Mouse (Mus musculus) hindbrain, embryonic 12.5 days (tissue): ENCODE data around the gene Fam186b. TPM values are rescaled to one million over a fixed set of nuclear protein-coding genes. Genes with fewer than 3 reads are reported as not detected.

Source experiments
- ATAC-seq: fragments of 200-750 bp; cut with Nextera tagmentation; 2 replicates; pipeline ENCODE4 v1.8.0; 2017; ENCODE audit warnings: moderate TSS enrichment; ENCODE audit not compliant: low FRiP score
- H3K27ac ChIP-seq: fragments of 300-500 bp; sonication (generic); 2 replicates; pipeline ENCODE4 v1.5.1; 2016; ENCODE audit warnings: mild to moderate bottlenecking
- H3K27me3 ChIP-seq: fragments of 300-500 bp; sonication (generic); 2 replicates; pipeline ENCODE4 v1.6.1; 2016; ENCODE audit warnings: mild to moderate bottlenecking
- H3K36me3 ChIP-seq: fragments of 300-500 bp; sonication (generic); 2 replicates; pipeline ENCODE4 v1.6.1; 2016; ENCODE audit warnings: mild to moderate bottlenecking
- H3K4me1 ChIP-seq: fragments of 300-500 bp; sonication (generic); 2 replicates; pipeline ENCODE4 v1.6.1; 2016
- H3K4me2 ChIP-seq: fragments of 300-500 bp; sonication (generic); replicated peaks from 2 replicates; pipeline ENCODE4 v1.6.1; 2016; ENCODE audit warnings: mild to moderate bottlenecking
- H3K4me3 ChIP-seq: fragments of 300-500 bp; sonication (generic); 2 replicates; pipeline ENCODE4 v1.5.1; 2016; ENCODE audit warnings: mild to moderate bottlenecking
- H3K9ac ChIP-seq: fragments of 300-500 bp; sonication (generic); 2 replicates; pipeline ENCODE4 v1.6.1; 2016; ENCODE audit warnings: mild to moderate bottlenecking, moderate library complexity
- H3K9me3 ChIP-seq: fragments of 300-500 bp; sonication (generic); replicated peaks from 2 replicates; pipeline ENCODE4 v1.6.1; 2016; ENCODE audit warnings: mild to moderate bottlenecking
- WGBS: fragments of 180-500 bp; shearing (Covaris S2); methylation state at CpG from one replicate; pipeline ENCODE4 v1.1.7; 2016; 5-methylcytosine and 5-hydroxymethylcytosine counted together
- polyA plus RNA-seq: library from polyadenylated mRNA; unstranded; fragments of >200 nt; fragmentation: Nextera tagmentation; extraction: Ambion mirVana; gene quantifications from 2 replicates; pipeline ENCODE4 v1.2.1, GENCODE M21; 2016

Fam186b gene
- 0.10 and 0.22 TPM in 2 replicates for polyA plus RNA-seq

DNA sequence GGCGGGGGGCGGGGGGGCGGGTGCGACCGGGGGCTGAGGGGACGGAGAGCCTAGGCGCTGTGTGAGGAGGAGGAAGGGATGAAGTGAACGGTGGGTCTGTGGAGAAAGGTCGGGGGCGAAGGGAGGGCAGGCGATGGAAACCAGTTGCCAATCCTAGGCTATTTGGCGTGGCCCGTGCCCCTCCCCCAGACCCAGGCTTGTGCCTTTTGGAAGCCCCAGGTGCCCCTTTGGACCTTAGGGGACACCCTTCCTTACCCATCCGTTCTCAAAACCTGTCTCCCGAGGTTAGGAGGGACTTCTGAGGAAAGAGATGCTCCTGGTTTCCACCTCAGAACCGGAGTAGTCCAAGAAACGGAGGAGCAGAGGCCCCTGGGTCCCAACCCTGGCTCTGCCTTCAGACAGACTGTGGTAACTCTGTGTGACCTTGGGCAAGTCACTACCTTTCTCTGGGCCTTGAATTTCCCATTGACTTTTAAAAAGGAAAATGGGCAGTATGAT is at the start of gene Fam186b:
Fam186b (minus strand) TSS at position 405 of the 498 bp plus-strand sequence.
- Histone ChIP-seq H3K27me3 (no peaks in the 10 kb centered on the region), H3K4me2 (peak within 1 kb of the TSS; percentile 67)

DNA sequence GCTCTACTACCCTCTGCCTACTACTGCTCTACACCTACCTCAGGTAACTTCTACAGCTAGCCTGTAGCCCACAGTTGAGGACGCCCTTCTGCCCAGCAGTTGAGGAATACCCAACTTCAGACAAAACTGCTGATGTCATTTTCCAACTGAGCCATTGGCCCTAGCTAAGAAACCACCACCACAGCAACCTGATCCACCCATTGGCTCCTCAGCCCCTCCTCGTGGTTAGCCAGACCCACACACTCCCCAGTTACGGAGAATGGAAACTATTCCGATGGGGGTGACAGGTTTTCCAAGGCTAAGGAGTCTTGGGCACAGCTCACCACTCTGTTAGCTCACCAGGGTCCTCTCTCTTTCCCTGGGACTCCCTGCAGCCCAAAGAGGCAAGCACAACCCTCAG is 49.3 kb upstream of the Fam186b start:
- Histone ChIP-seq H3K9ac (no peak overlapping the region), H3K27ac (no peak overlapping the region), H3K27me3 (no peaks in the 10 kb centered on the region), H3K9me3 (no peaks in the 10 kb centered on the region), H3K4me3 (no peak overlapping the region), H3K4me2 (no peak overlapping the region), H3K36me3 (no peaks in the 10 kb centered on the region), H3K4me1 (peaks cover 17% of the 10 kb centered on the region)
- ATAC-seq: no peak
- 84% methylated on average over 4 of the region's 4 CpGs for WGBS

More for the DNA sequence above, at the start of gene Fam186b:
- peak within 1 kb of the TSS; percentile 84 for H3K9ac ChIP-seq
- WGBS: 0% methylated on average over 14 of the region's 17 CpGs
- H3K36me3 ChIP-seq: peaks cover 5% of the 10 kb centered on the region; the same call in 1 of the 2 replicates
- ATAC-seq: peak; percentile 70
- H3K4me3 ChIP-seq: peak within 1 kb of the TSS; percentile 66
- peak within 1 kb of the TSS; percentile 90 for H3K27ac ChIP-seq
- no peaks in the 10 kb centered on the region for H3K9me3 ChIP-seq
- H3K4me1 ChIP-seq: peaks cover 16% of the 10 kb centered on the region

DNA sequence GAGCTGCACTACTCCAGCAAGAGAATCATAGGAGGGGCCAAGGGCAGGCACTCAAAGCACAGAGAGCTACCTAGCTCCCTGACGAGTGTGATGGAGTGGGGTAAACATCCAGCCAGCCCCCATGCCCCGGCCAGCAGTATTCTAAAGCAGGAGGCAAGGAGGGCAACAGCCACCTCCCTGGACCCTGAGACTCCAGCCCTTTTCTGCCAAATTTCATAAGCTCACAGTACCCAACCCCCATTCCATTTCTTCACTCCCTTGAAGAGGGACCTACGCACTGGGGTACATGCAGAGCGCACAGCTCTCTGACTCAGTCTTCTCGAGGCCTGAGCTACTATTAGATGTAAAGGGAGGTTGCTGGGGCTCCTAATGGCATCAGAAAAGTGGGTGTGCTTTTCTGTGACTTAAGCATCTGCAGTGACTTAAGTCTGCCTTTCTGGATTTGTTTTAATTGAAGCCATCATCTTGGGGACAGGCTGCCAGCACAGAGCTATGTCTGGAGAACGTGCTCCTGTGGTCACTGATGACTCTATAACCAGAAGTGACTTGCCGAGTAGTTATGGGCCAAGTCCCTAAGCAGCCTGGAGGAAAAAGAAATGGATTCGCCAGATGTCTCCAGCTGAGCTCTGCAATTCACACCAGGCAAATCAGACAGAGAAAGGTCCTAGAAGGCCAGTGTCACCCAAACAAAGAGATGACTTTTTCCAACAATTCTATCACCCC is 48.6 kb upstream of the Fam186b start:
- Histone ChIP-seq H3K9me3 (no peaks in the 10 kb centered on the region), H3K4me2 (no peak overlapping the region), H3K9ac (0 out of 2 replicates have a peak overlapping the region, but pooled peaks have one; percentile 3), H3K36me3 (no peaks in the 10 kb centered on the region), H3K27ac (0 out of 2 replicates have a peak overlapping the region, but pooled peaks have one; percentile 26), H3K4me1 (peaks cover 21% of the 10 kb centered on the region), H3K27me3 (no peaks in the 10 kb centered on the region), H3K4me3 (no peak overlapping the region)
- no peak for ATAC-seq
- 67% methylated on average over 8 of the region's 8 CpGs for WGBS

DNA sequence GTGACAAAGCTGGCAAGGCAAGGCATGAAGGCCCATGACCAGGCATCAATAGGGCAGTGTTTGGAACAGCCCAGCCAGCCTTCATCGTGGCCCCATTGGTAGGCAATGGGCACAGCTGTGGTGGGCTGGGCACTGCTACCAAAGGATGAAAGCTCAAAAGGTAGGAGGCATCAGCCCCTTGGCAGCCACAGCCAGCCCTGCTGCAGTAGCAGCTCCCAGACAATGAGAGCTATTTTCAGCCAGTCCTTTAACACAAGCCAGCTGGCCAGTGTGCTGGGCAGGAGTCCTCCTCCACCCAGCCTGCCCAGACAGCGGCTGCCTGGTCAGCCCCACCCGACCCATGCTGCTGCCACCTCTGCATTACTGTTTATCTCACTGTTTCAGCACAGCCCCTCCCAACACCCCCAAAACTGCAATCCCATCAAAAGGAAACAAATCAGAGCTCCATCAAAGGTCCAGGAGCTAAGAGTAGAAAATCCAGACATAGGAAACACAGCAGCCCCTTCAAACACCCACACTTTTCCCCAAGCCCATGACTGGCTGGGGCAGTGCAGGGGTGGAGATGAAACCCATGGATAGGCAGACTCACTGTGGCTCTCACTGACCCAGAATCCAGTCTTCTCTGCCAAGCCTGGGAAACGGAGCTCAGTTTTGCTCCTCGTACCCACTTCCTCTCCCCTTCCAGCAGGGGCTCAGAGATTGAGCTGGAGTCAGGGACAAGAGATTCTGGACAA is 47.9 kb upstream of the Fam186b start:
- ATAC-seq: no peak
- H3K4me3 ChIP-seq: no peak overlapping the region
- H3K36me3 ChIP-seq: no peaks in the 10 kb centered on the region
- H3K9me3 ChIP-seq: no peaks in the 10 kb centered on the region
- no peak overlapping the region for H3K4me2 ChIP-seq
- peak overlapping the region; percentile 26; the same call in 1 of the 2 replicates for H3K27ac ChIP-seq
- H3K9ac ChIP-seq: peak overlapping the region; percentile 3; the same call in 1 of the 2 replicates
- 55% methylated on average over 5 of the region's 5 CpGs for WGBS
- H3K4me1 ChIP-seq: peaks cover 22% of the 10 kb centered on the region
- no peaks in the 10 kb centered on the region for H3K27me3 ChIP-seq

DNA sequence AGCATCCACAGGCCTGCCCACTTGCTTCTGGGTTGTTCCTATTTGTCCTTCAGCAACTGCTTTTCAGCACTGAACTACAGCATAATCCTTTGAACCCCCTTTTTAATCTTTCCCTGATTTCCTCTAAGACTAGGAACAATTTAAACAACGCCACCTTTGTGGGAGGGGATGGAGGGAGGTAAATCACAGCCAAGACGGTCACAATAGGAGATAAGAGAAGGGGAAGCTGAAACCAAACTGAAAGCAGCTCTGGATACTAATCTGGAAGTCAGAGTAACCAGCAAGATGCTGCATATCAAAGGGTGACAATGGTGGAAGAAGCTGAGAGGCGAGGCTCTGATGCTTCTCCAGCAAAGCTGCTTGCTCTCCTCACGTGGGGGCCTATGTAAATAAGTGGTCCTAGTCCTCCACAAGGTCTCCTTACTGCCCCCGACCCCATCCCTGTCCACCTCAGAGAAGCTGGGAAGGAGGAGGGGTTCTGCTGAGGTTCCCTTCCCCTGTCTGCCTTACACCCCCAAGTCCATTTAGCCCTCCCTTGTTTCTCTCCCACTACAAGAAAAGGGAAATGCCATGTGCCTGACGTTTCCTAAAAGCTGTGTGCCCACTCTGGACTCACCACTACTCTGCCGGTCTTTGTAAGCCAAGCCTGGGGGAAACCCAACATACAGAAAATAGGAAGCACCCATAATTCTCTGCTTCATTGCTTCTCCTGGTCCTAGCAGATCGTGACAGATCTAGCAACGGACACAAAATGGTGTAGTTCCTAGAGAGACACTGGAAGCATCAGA is 46.7 kb upstream of the Fam186b start:
- 58% methylated on average over 9 of the region's 9 CpGs for whole genome bisulfite sequencing
- ATAC-seq: no peak
- peaks cover 22% of the 10 kb centered on the region for H3K4me1 ChIP-seq

DNA sequence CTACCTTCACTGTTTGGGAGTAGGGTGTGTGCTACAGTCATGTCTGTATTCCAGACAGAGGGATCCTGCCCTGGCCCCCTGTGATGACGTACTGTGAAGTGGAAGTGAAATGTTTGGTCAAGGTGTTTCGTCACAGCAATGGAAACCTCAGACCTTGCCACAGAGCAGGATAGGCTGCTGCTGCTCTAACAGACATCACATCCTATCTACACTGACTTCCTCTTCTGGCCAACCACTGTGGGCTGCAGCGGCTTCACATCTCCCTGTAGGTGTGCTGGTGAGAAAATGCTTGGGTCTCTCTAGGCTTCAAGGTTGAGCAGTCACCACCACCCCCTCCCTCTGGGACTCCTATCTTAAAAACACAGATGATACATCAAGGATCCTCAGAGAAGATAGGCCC is 45.4 kb upstream of the Fam186b start:
- WGBS: 88% methylated on average over 3 of the region's 3 CpGs
- no peaks in the 10 kb centered on the region for H3K9me3 ChIP-seq

More for the DNA sequence above, 46.7 kb upstream of the Fam186b start:
- H3K9ac ChIP-seq: no peak overlapping the region
- H3K27me3 ChIP-seq: no peaks in the 10 kb centered on the region
- no peaks in the 10 kb centered on the region for H3K36me3 ChIP-seq
- no peak overlapping the region for H3K4me3 ChIP-seq
- no peak overlapping the region for H3K27ac ChIP-seq
- H3K9me3 ChIP-seq: no peaks in the 10 kb centered on the region
- H3K4me2 ChIP-seq: no peak overlapping the region

DNA sequence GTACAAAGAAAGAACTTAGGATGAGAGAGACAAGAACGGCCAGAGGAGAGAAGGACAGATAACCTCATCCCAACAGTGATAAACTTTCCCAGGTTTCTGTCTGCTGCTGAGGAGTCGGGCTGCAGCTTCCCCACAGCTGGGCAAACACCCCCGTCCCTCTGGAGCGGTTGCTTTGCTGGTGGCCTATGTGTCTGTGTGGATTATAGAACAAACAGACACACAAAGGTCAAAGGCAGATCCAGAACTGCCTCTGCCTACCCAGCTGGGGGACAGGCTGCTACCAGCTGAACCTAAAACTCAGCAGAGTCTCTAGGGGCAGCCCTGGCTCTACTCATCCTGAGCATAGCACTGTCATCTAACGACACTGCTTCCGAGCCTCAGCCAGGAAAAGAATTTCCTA is 44.0 kb upstream of the Fam186b start:
- no peak overlapping the region for H3K4me3 ChIP-seq
- ATAC-seq: no peak
- no peak overlapping the region for H3K4me2 ChIP-seq
- H3K9ac ChIP-seq: no peak overlapping the region
- peaks cover 22% of the 10 kb centered on the region for H3K4me1 ChIP-seq
- no peak overlapping the region for H3K27ac ChIP-seq
- no peaks in the 10 kb centered on the region for H3K27me3 ChIP-seq
- 58% methylated on average over 6 of the region's 6 CpGs for WGBS
- H3K36me3 ChIP-seq: no peaks in the 10 kb centered on the region
- H3K9me3 ChIP-seq: no peaks in the 10 kb centered on the region

More for the DNA sequence above, 45.4 kb upstream of the Fam186b start:
- no peaks in the 10 kb centered on the region for H3K36me3 ChIP-seq
- H3K4me1 ChIP-seq: peaks cover 22% of the 10 kb centered on the region
- H3K27me3 ChIP-seq: no peaks in the 10 kb centered on the region
- no peak overlapping the region for H3K9ac ChIP-seq
- H3K27ac ChIP-seq: no peak overlapping the region
- H3K4me2 ChIP-seq: no peak overlapping the region
- ATAC-seq: no peak
- no peak overlapping the region for H3K4me3 ChIP-seq

DNA sequence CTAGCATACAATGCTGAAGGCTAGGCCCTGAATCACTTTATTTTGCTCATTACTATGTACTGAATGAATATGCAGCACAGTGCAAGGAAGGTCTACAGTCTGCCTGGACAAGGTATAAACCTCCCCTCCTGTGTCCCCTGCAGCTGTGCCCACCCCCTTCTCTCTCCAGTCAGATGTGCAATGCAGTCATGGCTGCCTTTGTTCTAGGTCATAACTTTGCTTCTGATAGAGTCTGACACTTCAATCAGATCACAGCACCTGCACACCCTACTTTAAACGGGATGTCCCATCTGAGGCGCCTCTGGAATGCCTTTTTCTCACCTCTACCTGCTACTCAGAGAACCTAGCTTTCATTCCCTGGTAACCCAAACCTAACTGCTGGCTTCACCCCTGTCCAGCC is 43.2 kb upstream of the Fam186b start:
- H3K36me3 ChIP-seq: no peaks in the 10 kb centered on the region
- H3K4me1 ChIP-seq: peaks cover 23% of the 10 kb centered on the region
- no peak for ATAC-seq
- no peak overlapping the region for H3K27ac ChIP-seq
- H3K9me3 ChIP-seq: no peaks in the 10 kb centered on the region
- no peaks in the 10 kb centered on the region for H3K27me3 ChIP-seq
- H3K4me3 ChIP-seq: no peak overlapping the region
- 89% methylated on average over 2 of the region's 2 CpGs for WGBS
- no peak overlapping the region for H3K9ac ChIP-seq
- H3K4me2 ChIP-seq: no peak overlapping the region

DNA sequence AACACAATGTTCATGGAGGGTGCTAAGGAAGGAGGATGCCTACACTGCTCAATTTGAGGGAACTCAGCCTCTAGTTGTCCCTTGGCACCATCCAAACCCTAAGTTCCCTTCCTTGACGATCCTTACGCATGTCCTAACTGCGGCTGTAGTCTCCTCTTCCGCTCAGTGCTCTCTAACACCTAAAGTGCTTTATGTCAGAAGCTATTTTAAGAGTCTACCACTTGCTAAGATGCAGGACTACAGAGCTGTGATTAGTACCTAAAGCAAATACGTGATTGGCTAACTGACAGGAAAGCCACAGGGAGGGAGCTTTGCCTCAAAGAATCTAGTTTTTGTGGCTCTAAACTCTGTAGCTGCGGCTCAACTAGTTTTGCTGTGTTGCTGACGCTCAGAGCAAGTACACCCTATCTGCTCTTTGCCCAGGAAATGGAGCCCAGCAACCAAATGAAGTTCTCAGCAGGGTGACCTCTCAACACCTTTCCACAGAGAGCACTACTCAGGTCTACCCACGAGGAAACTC is 40.2 kb upstream of the Fam186b start:
- no peak for ATAC-seq
- H3K9ac ChIP-seq: no peak overlapping the region
- WGBS: 81% methylated on average over 8 of the region's 8 CpGs
- no peak overlapping the region for H3K4me2 ChIP-seq
- no peaks in the 10 kb centered on the region for H3K9me3 ChIP-seq
- H3K27ac ChIP-seq: no peak overlapping the region
- peaks cover 36% of the 10 kb centered on the region for H3K4me1 ChIP-seq
- H3K27me3 ChIP-seq: no peaks in the 10 kb centered on the region
- no peaks in the 10 kb centered on the region for H3K36me3 ChIP-seq
- no peak overlapping the region for H3K4me3 ChIP-seq

DNA sequence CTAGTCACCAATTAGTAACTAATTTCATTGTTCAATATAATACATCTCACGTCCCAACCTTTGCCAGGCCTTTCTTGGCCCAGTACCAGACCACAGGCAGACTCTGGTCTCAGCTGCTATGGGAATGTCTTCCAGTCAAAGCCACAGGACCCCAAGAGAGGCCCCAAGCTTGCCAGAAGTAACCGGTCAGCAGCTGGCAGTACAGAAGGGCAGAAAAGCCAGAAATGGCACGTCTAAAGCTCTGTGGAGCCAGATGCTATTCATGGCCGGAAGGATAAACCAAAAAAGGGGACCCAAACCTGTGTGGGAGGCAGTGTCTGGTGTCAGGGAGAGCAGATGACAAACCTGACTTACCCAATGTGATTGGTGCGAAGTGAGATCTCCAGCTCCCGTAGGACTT is 38.8 kb upstream of the Fam186b start:
- no peak overlapping the region; the same call in 1 of the 2 replicates for H3K27ac ChIP-seq
- H3K36me3 ChIP-seq: no peaks in the 10 kb centered on the region; the same call in 1 of the 2 replicates
- no peak overlapping the region for H3K4me2 ChIP-seq
- no peaks in the 10 kb centered on the region for H3K27me3 ChIP-seq
- ATAC-seq: no peak
- H3K4me3 ChIP-seq: no peak overlapping the region
- peaks cover 32% of the 10 kb centered on the region for H3K4me1 ChIP-seq
- H3K9ac ChIP-seq: no peak overlapping the region
- H3K9me3 ChIP-seq: no peaks in the 10 kb centered on the region
- WGBS: 73% methylated on average over 6 of the region's 6 CpGs

DNA sequence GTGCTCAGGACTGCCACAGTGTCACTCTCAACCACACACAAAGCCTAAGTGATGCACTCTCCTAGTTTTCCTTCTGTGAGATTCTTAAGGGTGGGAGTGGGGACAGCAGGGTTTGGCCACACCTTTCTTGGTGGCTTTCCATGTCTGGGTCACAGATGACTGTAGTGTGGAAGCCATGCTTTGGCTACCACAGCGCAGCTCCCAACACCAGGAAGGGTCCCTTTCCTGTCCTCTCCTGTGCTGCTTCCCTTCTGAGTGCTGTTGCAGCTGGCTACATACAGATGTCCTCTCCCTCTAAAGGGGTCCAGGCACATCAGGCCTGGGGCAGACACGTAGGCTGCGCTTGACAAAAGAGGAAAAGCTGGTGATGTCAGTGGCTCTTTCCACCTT is 38.0 kb upstream of the Fam186b start:
- 91% methylated on average over 3 of the region's 3 CpGs for WGBS
- H3K4me1 ChIP-seq: peaks cover 29% of the 10 kb centered on the region

More for the DNA sequence above, 38.0 kb upstream of the Fam186b start:
- Histone ChIP-seq H3K9me3 (no peaks in the 10 kb centered on the region), H3K9ac (no peak overlapping the region), H3K27me3 (no peaks in the 10 kb centered on the region; the same call in 1 of the 2 replicates), H3K36me3 (peaks cover 8% of the 10 kb centered on the region; the same call in 1 of the 2 replicates), H3K27ac (peak overlapping the region; percentile 86), H3K4me3 (no peak overlapping the region), H3K4me2 (no peak overlapping the region)
- no peak for ATAC-seq
